Mouse (Mus musculus) cerebellum, adult 2 months (tissue): ENCODE results near the gene Depdc7. TPM values are rescaled to one million over a fixed set of nuclear protein-coding genes. Genes with fewer than 3 reads are reported as not detected.
A peak's percentile ranks its signal among the peaks of the same experiment; 100 is the strongest.

Experiments used
- DNase-seq, 2 experiments: peaks; one replicate each; pipeline ENCODE4 v3.0.0; 2021
- H3K27ac ChIP-seq: fragments of 200-500 bp; 2 replicates; pipeline ENCODE4 v1.5.1; 2012; ENCODE audit warnings: low read length, control low read depth, inconsistent platforms; ENCODE audit not compliant: insufficient read depth
- H3K27me3 ChIP-seq: fragments of 200-500 bp; 2 replicates; pipeline ENCODE4 v1.6.1; 2012; ENCODE audit warnings: inconsistent platforms, mild to moderate bottlenecking, low read length, moderate library complexity; ENCODE audit not compliant: control insufficient read depth, insufficient read depth
- H3K4me1 ChIP-seq: fragments of 200-500 bp; 2 replicates; pipeline ENCODE4 v1.6.1; 2011; ENCODE audit warnings: low read length; ENCODE audit not compliant: control insufficient read depth, insufficient read depth
- H3K4me3 ChIP-seq: fragments of 200-500 bp; replicated peaks from 2 replicates; pipeline ENCODE3; 2011; ENCODE audit warnings: mild to moderate bottlenecking, low read depth, low read length, control low read depth; ENCODE audit not compliant: insufficient read depth
- CTCF ChIP-seq: fragments of 200-500 bp; IDR thresholded peaks from 2 replicates; pipeline ENCODE4 v1.5.1; 2011; ENCODE audit warnings: low read depth, mild to moderate bottlenecking, control low read depth, low read length, moderate library complexity, borderline replicate concordance; ENCODE audit not compliant: insufficient read depth
- POLR2A ChIP-seq: fragments of 200-500 bp; IDR thresholded peaks from 2 replicates; pipeline ENCODE4 v1.6.1; 2011; ENCODE audit warnings: low read length, control low read depth, borderline replicate concordance; ENCODE audit not compliant: insufficient read depth
- WGBS: fragments of 180-500 bp; shearing (Covaris S2); methylation state at CpG from one replicate; pipeline ENCODE4 v1.1.7; 2018; 5-methylcytosine and 5-hydroxymethylcytosine counted together
- polyA plus RNA-seq: library from polyadenylated mRNA; depleted of rRNA; stranded (reverse); fragments of >200 nt; gene quantifications from 2 replicates; pipeline ENCODE4 v1.2.3, GENCODE M21; 2012; rRNA removed

The Depdc7 gene
- polyA plus RNA-seq: 2.3 and 3.6 TPM in 2 replicates

DNA sequence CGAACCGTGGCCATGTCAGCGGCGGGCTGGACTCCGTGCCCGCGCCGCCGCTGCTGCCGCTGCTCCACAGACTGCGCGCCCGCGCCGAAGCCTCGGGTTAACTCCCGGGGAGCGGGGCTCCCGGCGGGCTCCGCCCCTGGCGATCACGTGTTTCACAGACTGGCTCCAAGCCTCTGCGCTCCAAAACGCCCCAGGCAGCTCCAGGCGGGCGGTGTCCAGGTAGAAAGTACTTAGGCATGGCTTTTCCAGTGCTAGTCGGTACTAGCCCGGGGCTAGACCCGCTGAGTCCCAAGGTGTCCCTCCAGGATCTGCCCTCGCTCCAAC is at the start of gene Depdc7:
Gene Depdc7, minus strand, starts transcription at position 138 of the 324 bp plus-strand sequence.
- peak; percentile 83 to 84 for DNase-seq
- Histone ChIP-seq H3K4me3 (peak within 1 kb of the TSS; percentile 61), H3K4me1 (no peaks in the 10 kb centered on the region), H3K27ac (no peak within 1 kb of the TSS), H3K27me3 (no peaks in the 10 kb centered on the region)
- under 1% methylated on average over 31 of the region's 31 CpGs for WGBS
- TF ChIP-seq POLR2A (no peak), CTCF (no peak)

DNA sequence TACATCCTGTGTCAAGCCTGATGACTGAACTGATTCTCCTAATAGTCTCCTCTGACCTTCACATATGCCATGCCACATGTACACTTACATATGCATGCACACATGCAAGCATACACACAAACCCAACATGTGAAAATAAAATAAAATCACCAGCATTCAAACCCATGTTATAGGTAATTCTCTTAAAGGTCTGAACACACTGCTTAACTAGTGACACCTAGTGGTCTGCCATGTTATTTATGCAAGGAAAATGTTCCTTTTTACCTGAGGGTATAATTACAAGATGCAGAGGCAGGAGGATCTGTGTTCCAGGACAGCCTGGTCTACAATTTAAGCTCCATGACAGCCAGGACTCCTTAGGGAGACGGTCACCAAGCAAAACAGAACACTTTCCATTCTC is 32.1 kb upstream of the Depdc7 start:
- peak in 1 of 2 experiments; percentile 36 for DNase-seq
- 92% methylated on average over 1 of the region's 1 CpGs for WGBS
- TF ChIP-seq CTCF (peak; percentile 24; the same call in 1 of the 2 replicates), POLR2A (no peak)
- Histone ChIP-seq H3K27me3 (no peaks in the 10 kb centered on the region), H3K4me1 (no peaks in the 10 kb centered on the region), H3K27ac (no peak overlapping the region), H3K4me3 (no peak overlapping the region)

DNA sequence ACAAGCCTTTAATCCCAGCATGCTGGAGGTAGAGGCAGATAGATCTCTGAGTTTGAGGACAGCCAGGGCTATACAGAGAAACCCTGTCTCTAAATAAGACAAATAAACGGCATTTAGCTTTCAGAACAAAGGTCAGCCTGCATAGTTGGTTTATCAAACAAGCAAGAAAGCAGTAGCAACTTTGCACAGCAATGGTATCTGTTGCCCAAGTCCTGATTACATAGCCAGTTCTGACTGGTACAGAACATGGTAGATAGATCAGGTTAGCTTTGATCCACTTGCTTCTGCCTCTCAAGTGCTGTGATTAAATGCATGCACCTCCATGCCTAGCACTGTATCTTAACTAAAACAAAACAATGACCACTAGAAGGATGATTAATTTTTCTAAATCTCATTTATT is 26.0 kb upstream of the Depdc7 start:
- Histone ChIP-seq H3K27me3 (no peaks in the 10 kb centered on the region), H3K27ac (no peak overlapping the region), H3K4me1 (no peaks in the 10 kb centered on the region), H3K4me3 (no peak overlapping the region)
- 91% methylated on average over 1 of the region's 1 CpGs for WGBS
- TF ChIP-seq POLR2A (no peak), CTCF (no peak)
- no peak for DNase-seq

DNA sequence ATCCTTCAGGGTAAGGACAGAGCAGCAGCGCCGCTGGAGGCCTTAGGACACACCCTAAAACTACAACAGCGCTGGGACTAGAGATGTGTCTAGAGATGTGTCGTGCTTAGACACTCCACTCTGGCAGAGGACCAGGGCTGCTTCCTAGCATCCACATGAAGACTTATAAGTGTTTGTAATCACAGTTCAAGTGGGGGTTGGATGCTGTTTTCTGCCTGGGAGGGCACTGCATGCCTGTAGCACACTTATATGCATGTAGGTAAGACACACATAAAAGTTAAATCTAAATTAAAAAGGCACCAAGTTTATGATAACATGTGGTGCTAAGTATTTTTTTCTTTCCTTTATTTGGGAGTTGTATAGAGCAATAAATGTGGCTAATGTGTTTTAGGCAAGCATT is 21.3 kb upstream of the Depdc7 start:
- Histone ChIP-seq H3K27me3 (no peaks in the 10 kb centered on the region), H3K27ac (no peak overlapping the region), H3K4me1 (no peaks in the 10 kb centered on the region), H3K4me3 (no peak overlapping the region)
- TF ChIP-seq CTCF: no peak
- TF ChIP-seq POLR2A: no peak
- no peak for DNase-seq
- WGBS: 87% methylated on average over 4 of the region's 4 CpGs

DNA sequence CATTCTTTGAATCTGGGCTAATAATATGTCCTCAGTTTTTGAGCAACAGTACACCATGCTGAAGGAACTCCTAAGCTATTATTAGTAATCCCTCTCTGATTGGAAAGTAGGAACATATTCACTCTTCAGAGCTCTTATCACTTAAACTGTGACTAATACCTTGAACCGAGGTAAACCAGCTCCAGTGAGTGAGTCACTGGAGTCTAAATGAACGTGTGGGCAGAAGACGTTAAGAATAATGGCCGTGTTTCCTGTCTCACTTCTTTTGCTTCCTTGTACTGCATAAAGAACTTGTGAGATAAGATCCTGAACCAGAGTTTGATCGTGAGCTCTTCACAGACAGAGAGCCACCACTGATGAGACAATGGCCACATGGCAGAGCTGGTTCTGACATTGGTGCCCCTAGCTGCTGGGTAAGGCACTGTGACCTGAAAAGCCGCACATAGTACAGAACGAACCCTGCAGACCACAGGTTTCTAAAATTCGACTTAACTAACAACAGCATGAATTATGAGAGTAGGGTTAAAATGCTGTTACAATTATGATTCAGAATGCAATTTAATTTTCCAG is 20.5 kb upstream of the Depdc7 start:
- Histone ChIP-seq H3K27ac (no peak overlapping the region), H3K4me1 (no peaks in the 10 kb centered on the region), H3K27me3 (no peaks in the 10 kb centered on the region), H3K4me3 (no peak overlapping the region)
- 88% methylated on average over 8 of the region's 8 CpGs for WGBS
- no peak for DNase-seq
- no peak for TF ChIP-seq CTCF
- no peak for TF ChIP-seq POLR2A

GRCm38 (mm10) chr2:104750611-104751010 is 7.9 kb upstream of the Depdc7 start:
- no peak overlapping the region for H3K27ac ChIP-seq
- TF ChIP-seq CTCF: peak; percentile 20; the same call in 1 of the 2 replicates
- no peak for TF ChIP-seq POLR2A
- no peak overlapping the region for H3K4me3 ChIP-seq
- 58% methylated on average over 3 of the region's 3 CpGs for WGBS
- no peaks in the 10 kb centered on the region for H3K4me1 ChIP-seq
- H3K27me3 ChIP-seq: no peaks in the 10 kb centered on the region
- no peak for DNase-seq

GRCm38 (mm10) chr2:104748652-104749183 is 6.0 kb upstream of the Depdc7 start:
- no peak for TF ChIP-seq CTCF
- Histone ChIP-seq H3K27me3 (no peaks in the 10 kb centered on the region), H3K4me1 (no peaks in the 10 kb centered on the region), H3K27ac (no peak overlapping the region), H3K4me3 (no peak overlapping the region)
- 78% methylated on average over 5 of the region's 5 CpGs for WGBS
- DNase-seq: no peak

DNA sequence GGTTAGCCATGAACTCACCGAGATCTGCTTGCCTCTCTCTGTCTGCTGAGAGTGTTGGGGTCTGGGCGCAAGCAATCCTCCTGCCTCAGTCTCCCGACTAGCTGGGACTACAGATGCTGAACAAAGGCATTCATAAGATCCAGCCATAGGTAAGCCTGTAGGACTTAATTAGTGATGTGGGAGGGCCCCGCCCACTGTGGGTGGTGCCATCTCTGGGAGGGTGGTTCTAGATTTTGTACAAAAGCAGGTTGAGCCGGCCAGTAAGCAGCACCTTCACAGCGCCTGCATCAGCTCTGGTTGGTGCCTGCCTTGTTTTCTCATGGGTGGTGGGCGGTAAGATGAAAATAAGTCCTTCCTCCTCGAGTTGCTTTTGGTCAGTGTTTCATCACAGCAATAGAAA is 3.6 kb upstream of the Depdc7 start:
- no peak for TF ChIP-seq CTCF
- no peak for TF ChIP-seq POLR2A
- Histone ChIP-seq H3K4me1 (no peaks in the 10 kb centered on the region), H3K4me3 (no peak overlapping the region), H3K27ac (no peak overlapping the region), H3K27me3 (no peaks in the 10 kb centered on the region)
- 73% methylated on average over 8 of the region's 8 CpGs for WGBS
- DNase-seq: no peak
